Mouse (Mus musculus) cerebellum, adult 2 months (tissue): ENCODE results near the gene Ppp4r3b.

Experiments used
- CTCF ChIP-seq: fragments of 200-500 bp; IDR thresholded peaks from 2 replicates; pipeline ENCODE4 v1.5.1; 2011; ENCODE audit warnings: low read depth, mild to moderate bottlenecking, control low read depth, low read length, moderate library complexity, borderline replicate concordance; ENCODE audit not compliant: insufficient read depth
- POLR2A ChIP-seq: fragments of 200-500 bp; IDR thresholded peaks from 2 replicates; pipeline ENCODE4 v1.6.1; 2011; ENCODE audit warnings: low read length, control low read depth, borderline replicate concordance; ENCODE audit not compliant: insufficient read depth

- no peak for TF ChIP-seq CTCF
- TF ChIP-seq POLR2A, result no peak
Measured at GRCm38 (mm10) chr11:29181751-29182150, 9.1 kb downstream of the Ppp4r3b start.
